Mouse (Mus musculus): ENCODE measurements at regions not wholly inside any gene's neighbourhood (a gene's known extent, or its start where the extent isn't known, plus 50 kb on each side); places are given as distances from the start of the nearest gene placed in this dataset.

- TF ChIP-seq GATA1 (IDR thresholded peaks at IDR 0.05; ENCODE audit: low read length): no peak
These were observed 322.1 kb downstream of the Gm45692 start for GRCm38 (mm10) chr8:26441268-26442030.

GRCm38 (mm10) chr8:26443041-26443440, 323.7 kb downstream of the Gm45692 start:
- TF ChIP-seq GATA1 (IDR thresholded peaks at IDR 0.05; ENCODE audit: low read length): no peak

GRCm38 (mm10) chr8:26443735-26444134, 324.4 kb downstream of the Gm45692 start:
- no peak for TF ChIP-seq GATA1 (IDR thresholded peaks at IDR 0.05; ENCODE audit: low read length)

- TF ChIP-seq GATA1 (IDR thresholded peaks at IDR 0.05; ENCODE audit: low read length): no peak
These were observed 326.7 kb downstream of the Gm45692 start for GRCm38 (mm10) chr8:26445991-26446390.

- no peak for TF ChIP-seq GATA1 (IDR thresholded peaks at IDR 0.05; ENCODE audit: low read length)
These were observed 328.7 kb downstream of the Gm45692 start for GRCm38 (mm10) chr8:26447886-26448640.

GRCm38 (mm10) chr8:26449291-26449690, 330.0 kb downstream of the Gm45692 start:
- TF ChIP-seq GATA1 (IDR thresholded peaks at IDR 0.05; ENCODE audit: low read length): no peak

- no peak for TF ChIP-seq GATA1 (IDR thresholded peaks at IDR 0.05; ENCODE audit: low read length)
These were observed 331.2 kb downstream of the Gm45692 start for GRCm38 (mm10) chr8:26450543-26450942.

GRCm38 (mm10) chr8:26452976-26453573, 333.7 kb downstream of the Gm45692 start:
- no peak for TF ChIP-seq GATA1 (IDR thresholded peaks at IDR 0.05; ENCODE audit: low read length)

- TF ChIP-seq GATA1 (IDR thresholded peaks at IDR 0.05; ENCODE audit: low read length): no peak
These were observed 346.0 kb downstream of the Gm45692 start for GRCm38 (mm10) chr8:26465346-26465745.

GRCm38 (mm10) chr8:26468441-26468840, 349.1 kb downstream of the Gm45692 start:
- no peak for TF ChIP-seq GATA1 (IDR thresholded peaks at IDR 0.05; ENCODE audit: low read length)

- TF ChIP-seq GATA1 (IDR thresholded peaks at IDR 0.05; ENCODE audit: low read length): no peak
These were observed 350.4 kb downstream of the Gm45692 start for GRCm38 (mm10) chr8:26469705-26470104.

GRCm38 (mm10) chr8:26471811-26472550, 352.6 kb downstream of the Gm45692 start:
- TF ChIP-seq GATA1 (IDR thresholded peaks at IDR 0.05; ENCODE audit: low read length): no peak

- TF ChIP-seq GATA1 (IDR thresholded peaks at IDR 0.05; ENCODE audit: low read length): no peak
These were observed 365.4 kb downstream of the Gm45692 start for GRCm38 (mm10) chr8:26484749-26485148.

- no peak for TF ChIP-seq GATA1 (IDR thresholded peaks at IDR 0.05; ENCODE audit: low read length)
These were observed 368.5 kb downstream of the Gm45692 start for GRCm38 (mm10) chr8:26487866-26488265.

- no peak for TF ChIP-seq GATA1 (IDR thresholded peaks at IDR 0.05; ENCODE audit: low read length)
These were observed 369.3 kb downstream of the Gm45692 start for GRCm38 (mm10) chr8:26488590-26488989.

Data from G1E-ER4 (cell line).